Mouse (Mus musculus): ENCODE data around the gene Nlrp4a.
"Not testable (repeated sequence)": the region's sequence is repeated elsewhere in the genome, so short reads cannot be mapped to it uniquely, and the experiment has no call there.

Gene Nlrp4a

DNA sequence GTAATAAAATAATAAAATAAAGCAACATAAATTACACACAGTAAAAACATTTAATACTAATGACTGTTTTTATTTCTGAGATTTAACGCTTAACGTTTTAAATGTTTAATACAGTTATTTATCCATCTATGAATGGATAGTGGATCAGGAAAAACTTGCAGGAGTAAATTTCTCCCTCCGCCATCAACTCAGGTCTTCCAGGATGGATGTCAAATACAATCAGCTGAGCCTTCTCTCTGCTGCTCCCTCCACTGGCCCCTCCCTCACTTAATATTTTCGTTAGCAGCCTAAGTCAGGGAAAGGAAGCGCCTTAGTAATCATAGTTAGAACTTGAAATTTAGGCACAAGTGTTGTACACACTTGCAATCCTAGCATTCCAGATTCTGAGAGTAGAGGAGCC lies at the start of gene Nlrp4a:
Nlrp4a (plus strand) TSS at position 301 of the 400 bp plus-strand sequence.
- in situ Hi-C loops (cut with MboI, MseI), result loop anchor here (5.0 kb wide), 1 partner anchor 72 kb away; no protein-coding TSS in a partner anchor

DNA sequence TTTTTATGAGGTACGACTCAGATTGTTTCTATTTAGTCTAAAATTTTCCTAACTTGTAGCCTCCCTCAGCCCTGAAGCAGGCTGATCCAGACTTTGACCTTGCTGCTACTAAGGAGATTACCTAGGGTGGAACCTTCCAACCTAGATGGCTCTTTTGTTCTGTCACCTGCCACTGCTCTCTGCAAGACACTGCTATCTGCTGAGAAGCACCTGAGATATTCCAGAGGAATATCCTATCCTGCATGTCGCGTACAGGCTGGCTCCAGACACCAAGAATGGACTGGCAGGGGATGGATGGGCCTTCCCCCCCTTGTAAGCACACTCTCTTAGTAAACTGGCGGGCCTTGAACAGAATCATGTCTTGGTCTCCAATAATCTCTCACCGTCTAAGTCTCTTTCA lies 48.2 kb upstream of the Nlrp4a start:
- in situ Hi-C loops (cut with MboI, MseI), result not testable (repeated sequence)

DNA sequence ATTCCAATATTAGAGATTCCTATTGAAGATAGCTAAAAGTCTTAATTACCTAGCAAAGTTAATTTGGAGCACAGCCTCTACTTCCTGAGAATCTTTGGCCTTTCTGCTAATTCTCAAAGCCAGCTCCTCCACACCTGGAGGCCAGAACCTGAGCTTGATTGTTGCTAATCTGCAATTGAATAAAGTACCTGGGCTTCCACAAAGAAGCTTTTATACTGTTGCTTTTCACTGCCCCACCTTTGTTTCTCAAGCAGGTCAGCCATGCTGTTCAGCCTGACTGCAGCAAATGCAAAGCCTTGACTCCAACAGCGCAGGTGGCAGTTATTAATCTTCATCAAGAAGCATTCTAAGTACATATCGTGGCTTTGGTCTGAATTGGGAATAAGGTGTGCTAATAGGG lies 43.8 kb upstream of the Nlrp4a start:
- in situ Hi-C loops (cut with MboI, MseI), result not testable (repeated sequence)

- in situ Hi-C loops (cut with MboI, MseI), result not testable (repeated sequence)
Observed at GRCm38 (mm10) chr7:26391811-26392210, 43.1 kb upstream of the Nlrp4a start.

GRCm38 (mm10) chr7:26403600-26403999 lies 31.3 kb upstream of the Nlrp4a start, which contains the start of gene Nlrp9c:
TSS of gene Nlrp9c (minus strand) at chr7:26403700.
- in situ Hi-C loops (cut with MboI, MseI), result not testable (repeated sequence)

- in situ Hi-C loops (cut with MboI, MseI), result no loop called here
Observed at GRCm38 (mm10) chr7:26476690-26477089, 41.8 kb downstream of the Nlrp4a start.

DNA sequence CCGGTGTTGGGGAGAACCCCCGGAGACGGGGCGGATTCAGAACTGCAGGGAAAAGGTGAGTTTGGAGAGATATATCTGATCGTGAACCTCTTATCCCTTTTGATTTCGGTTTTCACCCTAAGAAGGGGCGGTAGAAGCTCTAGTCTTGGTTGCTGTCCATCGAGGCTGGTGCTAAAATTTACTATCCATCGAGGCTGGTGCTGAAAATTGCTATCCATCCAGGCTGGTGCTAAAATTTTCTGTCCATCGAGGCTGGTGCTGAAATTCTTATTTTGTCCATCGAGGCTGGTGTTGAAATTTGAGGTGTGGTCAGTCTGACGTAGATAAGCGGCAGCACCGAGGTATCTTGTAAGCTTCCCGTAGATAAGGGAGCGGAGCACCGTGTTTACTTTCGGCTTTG lies 54.6 kb downstream of the Nlrp4a start:
- in situ Hi-C loops (cut with MboI, MseI), result not testable (repeated sequence)
